Mouse (Mus musculus) kidney, postnatal 4 days (tissue): Measurements from ENCODE around the gene Madd.

Source experiments
- DNase-seq, 2 experiments: peaks; one replicate each; pipeline ENCODE4 v3.0.0; 2021; ENCODE audit warnings: mixed read lengths in 2 of 2

Gene Madd

DNA sequence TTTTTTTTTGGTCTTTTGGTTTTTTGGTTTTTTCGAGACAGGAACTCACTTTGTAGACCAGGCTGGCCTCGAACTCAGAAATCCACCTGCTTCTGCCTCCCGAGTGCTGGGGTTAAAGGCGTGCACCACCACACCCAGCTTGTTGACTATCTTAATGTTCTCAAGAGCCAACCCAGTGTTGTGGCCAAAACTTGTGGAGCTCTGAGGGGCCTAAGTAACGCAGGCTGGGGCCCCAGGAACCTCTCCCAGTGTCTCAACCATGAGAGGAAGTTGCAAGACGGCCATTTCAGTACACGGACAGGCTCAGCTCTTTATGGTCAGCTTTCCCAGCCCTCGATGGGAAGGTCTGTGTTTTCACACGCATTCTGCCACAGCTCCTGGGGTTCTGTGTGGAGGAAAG lies 94.7 kb downstream of the Madd start:
- DNase-seq = no peak

DNA sequence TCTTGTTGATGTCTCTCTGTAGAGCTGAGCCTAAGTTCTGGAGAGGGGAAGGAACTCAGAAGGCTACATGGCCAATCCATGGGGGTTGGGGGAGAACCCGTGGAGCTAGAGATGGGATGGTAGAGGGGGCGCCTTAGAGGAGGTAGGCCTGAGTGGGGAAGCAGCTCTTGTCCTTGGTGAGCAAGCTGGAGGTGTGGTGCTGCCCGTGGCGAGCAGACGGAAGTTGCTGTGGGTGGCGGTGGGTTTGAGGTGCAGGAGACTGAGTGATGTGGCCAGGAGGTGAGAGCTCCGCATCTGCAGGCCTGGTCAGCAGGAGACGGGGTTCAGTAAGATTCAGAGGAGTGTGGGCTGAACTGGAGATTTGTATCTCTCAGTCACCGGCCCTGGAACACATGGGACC lies 96.2 kb downstream of the Madd start:
- no peak for DNase-seq
